ENCODE assay signal across 21 mouse cellular contexts in genomic region chr9:103821632-103822031, GRCm38 (mm10). TPM values are rescaled to one million over a fixed set of nuclear protein-coding genes. Genes with fewer than 3 reads are reported as not detected.
"Had no signal": no experiment of that assay in that cellular context is flagged by ENCODE, and none has a peak within 500 bp of the region (broad histone marks: within the 10 kb centered on the region; RNA-seq: fewer than 3 reads in every experiment).

No protein-coding gene starts in this region.

- H3K27ac ChIP-seq: kidney, embryonic 15.5 days; left cerebral cortex, adult 2 months; liver, embryonic 13.5 days; midbrain, embryonic 10.5 days; midbrain, embryonic 13.5 days; neural tube, embryonic 13.5 days; stomach, embryonic 15.5 days had no signal

- DNase-seq: kidney, adult 8-10 months; kidney, postnatal 10 days; kidney, postnatal 36 days; layer of hippocampus, postnatal 36 days; liver, embryonic 13.5 days; lung, adult 2 months; lung, postnatal 14 days; lung, postnatal 4 days; right cerebral cortex, postnatal 25 days; spleen, adult 18-20 months; thymus, adult 2 months; thymus, postnatal 14 days; thymus, postnatal 4 days had no signal

- ATAC-seq: midbrain, embryonic 13.5 days; midbrain, embryonic 16.5 days had no signal

- H3K36me3 ChIP-seq: kidney, embryonic 15.5 days; liver, embryonic 13.5 days; midbrain, embryonic 10.5 days; midbrain, embryonic 13.5 days; neural tube, embryonic 13.5 days; stomach, embryonic 15.5 days had no signal

- H3K27me3 ChIP-seq: kidney, embryonic 15.5 days; liver, embryonic 13.5 days; midbrain, embryonic 13.5 days; neural tube, embryonic 13.5 days; stomach, embryonic 15.5 days had no signal

- H3K9ac ChIP-seq: kidney, embryonic 15.5 days; liver, embryonic 13.5 days; midbrain, embryonic 13.5 days; neural tube, embryonic 13.5 days; stomach, embryonic 15.5 days had no signal

- H3K4me1 ChIP-seq: kidney, embryonic 15.5 days; liver, embryonic 13.5 days; midbrain, embryonic 13.5 days; neural tube, embryonic 13.5 days; stomach, embryonic 15.5 days had no signal

- H3K4me3 ChIP-seq: kidney, embryonic 15.5 days; left cerebral cortex, adult 2 months; liver, embryonic 13.5 days; midbrain, embryonic 10.5 days; midbrain, embryonic 13.5 days; myocyte; neural tube, embryonic 13.5 days; stomach, embryonic 15.5 days had no signal

- H3K4me2 ChIP-seq: kidney, embryonic 15.5 days; liver, embryonic 13.5 days; midbrain, embryonic 13.5 days; neural tube, embryonic 13.5 days; stomach, embryonic 15.5 days had no signal

- H3K9me3 ChIP-seq: kidney, embryonic 15.5 days; liver, embryonic 13.5 days; midbrain, embryonic 10.5 days; midbrain, embryonic 13.5 days; neural tube, embryonic 13.5 days; stomach, embryonic 15.5 days had no signal

RNA-seq across cellular contexts. Expression of gene Tmem108, which starts 60.0 kb away (rescaled TPM):
- polyA plus RNA-seq: myocyte had no signal
